Mouse (Mus musculus) kidney, embryonic 16.5 days (tissue): ENCODE measurements around the gene Fbxo45. TPM values are rescaled to one million over a fixed set of nuclear protein-coding genes. Genes with fewer than 3 reads are reported as not detected.
A peak's percentile ranks its signal among the peaks of the same experiment; 100 is the strongest.

Experiments used
- ATAC-seq: fragments of 200-750 bp; cut with Nextera tagmentation; 2 replicates; pipeline ENCODE4 v1.8.0; 2017; ENCODE audit warnings: moderate TSS enrichment; ENCODE audit not compliant: low FRiP score, low TSS enrichment
- H3K27ac ChIP-seq: fragments of 300-500 bp; sonication (generic); 2 replicates; pipeline ENCODE4 v1.5.1; 2014; ENCODE audit warnings: low read length
- H3K27me3 ChIP-seq: fragments of 300-500 bp; sonication (generic); 2 replicates; pipeline ENCODE4 v1.6.1; 2014; ENCODE audit warnings: low read length, control low read depth, mixed read lengths; ENCODE audit not compliant: insufficient read depth
- H3K36me3 ChIP-seq: fragments of 300-500 bp; sonication (generic); 2 replicates; pipeline ENCODE4 v1.6.1; 2014; ENCODE audit warnings: low read length, control low read depth, mixed read lengths; ENCODE audit not compliant: insufficient read depth
- H3K4me1 ChIP-seq: fragments of 300-500 bp; sonication (generic); 2 replicates; pipeline ENCODE4 v1.6.1; 2014; ENCODE audit warnings: low read length, control low read depth, mixed read lengths; ENCODE audit not compliant: insufficient read depth
- H3K4me2 ChIP-seq: fragments of 300-500 bp; sonication (generic); replicated peaks from 2 replicates; pipeline ENCODE4 v1.6.1; 2014; ENCODE audit warnings: low read depth, low read length
- H3K4me3 ChIP-seq: fragments of 300-500 bp; sonication (generic); 2 replicates; pipeline ENCODE4 v1.5.1; 2014; ENCODE audit warnings: mild to moderate bottlenecking, low read length
- H3K9ac ChIP-seq: fragments of 300-500 bp; sonication (generic); replicated peaks from 2 replicates; pipeline ENCODE4 v1.6.1; 2014; ENCODE audit warnings: low read length
- H3K9me3 ChIP-seq: fragments of 300-500 bp; sonication (generic); 2 replicates; pipeline ENCODE4 v1.6.1; 2016; ENCODE audit warnings: low read length, control low read depth
- WGBS: fragments of 180-500 bp; shearing (Covaris S2); extraction: QIAGEN DNeasy Blood & Tissue Kit; methylation state at CpG from one replicate; pipeline ENCODE4 v1.1.7; 2014; 5-methylcytosine and 5-hydroxymethylcytosine counted together
- polyA plus RNA-seq: library from polyadenylated mRNA; unstranded; fragments of >200 nt; fragmentation: Nextera tagmentation; extraction: Ambion mirVana; gene quantifications from 2 replicates; pipeline ENCODE4 v1.2.1, GENCODE M21; 2015

Fbxo45 gene
- 5.0 and 5.2 TPM in 2 replicates for polyA plus RNA-seq

GRCm38 (mm10) chr16:32246952-32247370 lies at the start of gene Fbxo45, which contains the start of gene Wdr53:
TSS of gene Fbxo45 (minus strand) at chr16:32247158.
TSS of gene Wdr53 (plus strand) at chr16:32247227.
- H3K9ac ChIP-seq, result peak within 1 kb of the TSS; percentile 95
- H3K27me3 ChIP-seq, result no peaks in the 10 kb centered on the region
- peaks cover 2% of the 10 kb centered on the region; the same call in 1 of the 2 replicates for H3K36me3 ChIP-seq
- H3K4me2 ChIP-seq, result peak within 1 kb of the TSS; percentile 70
- peak within 1 kb of the TSS; percentile 95 for H3K27ac ChIP-seq
- peak within 1 kb of the TSS; percentile 80 for H3K4me3 ChIP-seq
- peak; percentile 99 for ATAC-seq
- peaks cover 17% of the 10 kb centered on the region for H3K4me1 ChIP-seq
- no peaks in the 10 kb centered on the region for H3K9me3 ChIP-seq
- under 1% methylated on average over 41 of the region's 48 CpGs for WGBS

DNA sequence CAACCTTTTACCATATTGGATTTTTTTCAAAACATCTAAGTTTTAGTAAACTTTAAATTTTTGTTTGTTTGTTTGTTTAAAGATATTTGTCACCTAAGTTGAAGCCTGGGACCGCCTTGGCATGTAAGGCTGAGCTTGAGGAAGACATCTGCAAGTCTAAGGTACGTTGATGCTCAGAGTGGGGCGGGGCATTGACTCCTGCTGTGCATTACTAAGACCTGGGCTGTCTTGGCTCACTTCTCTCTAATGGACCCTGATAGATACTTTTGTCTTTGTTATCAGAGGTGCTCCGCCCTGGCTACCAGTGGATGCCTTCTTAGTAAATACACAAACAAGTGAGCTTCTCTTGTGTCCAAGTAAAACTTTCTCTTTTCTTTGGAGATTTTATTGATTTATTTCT lies 44.9 kb upstream of the Fbxo45 start:
- Histone ChIP-seq H3K27ac (no peak overlapping the region), H3K4me3 (no peak overlapping the region), H3K36me3 (peaks cover 49% of the 10 kb centered on the region), H3K9ac (no peak overlapping the region), H3K4me1 (no peaks in the 10 kb centered on the region), H3K9me3 (no peaks in the 10 kb centered on the region), H3K27me3 (no peaks in the 10 kb centered on the region), H3K4me2 (no peak overlapping the region)
- WGBS, result 100% methylated on average over 4 of the region's 4 CpGs
- ATAC-seq, result no peak

DNA sequence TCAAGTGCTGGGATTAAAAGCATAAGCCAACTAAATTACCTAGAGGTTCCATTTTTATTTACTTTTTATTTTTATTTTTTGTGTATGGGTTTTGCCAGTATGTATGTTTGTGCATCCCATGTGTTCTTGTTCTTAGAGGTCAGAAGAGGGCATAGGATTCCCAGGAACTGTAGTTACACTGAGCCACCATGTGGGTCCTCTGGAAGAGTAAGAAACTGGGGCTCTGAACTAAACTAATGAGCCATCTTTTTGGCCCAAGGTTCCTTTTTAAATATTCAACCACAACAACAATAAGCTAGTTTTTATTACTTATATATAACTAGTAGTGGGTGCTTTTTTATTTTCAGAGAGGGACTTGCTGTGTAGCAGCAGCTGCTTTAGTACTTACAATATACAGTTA lies 35.6 kb upstream of the Fbxo45 start:
- peaks cover 57% of the 10 kb centered on the region for H3K36me3 ChIP-seq
- peaks cover 6% of the 10 kb centered on the region; the same call in 1 of the 2 replicates for H3K9me3 ChIP-seq
- peaks cover 11% of the 10 kb centered on the region; the same call in 1 of the 2 replicates for H3K4me1 ChIP-seq
- no peak overlapping the region for H3K9ac ChIP-seq
- H3K4me3 ChIP-seq, result no peak overlapping the region
- no peak overlapping the region for H3K4me2 ChIP-seq
- no peak for ATAC-seq
- no peaks in the 10 kb centered on the region for H3K27me3 ChIP-seq
- no peak overlapping the region for H3K27ac ChIP-seq

GRCm38 (mm10) chr16:32280211-32280610 lies 33.3 kb upstream of the Fbxo45 start:
- 89% methylated on average over 8 of the region's 8 CpGs for WGBS
- peaks cover 37% of the 10 kb centered on the region for H3K36me3 ChIP-seq

GRCm38 (mm10) chr16:32278396-32278795 lies 31.4 kb upstream of the Fbxo45 start:
- peak overlapping the region; percentile 73 for H3K4me3 ChIP-seq
- peaks cover 20% of the 10 kb centered on the region for H3K36me3 ChIP-seq
- no peaks in the 10 kb centered on the region for H3K27me3 ChIP-seq
- peaks cover 17% of the 10 kb centered on the region; the same call in 1 of the 2 replicates for H3K4me1 ChIP-seq
- WGBS, result 47% methylated on average over 7 of the region's 7 CpGs
- peak overlapping the region; percentile 63 for H3K4me2 ChIP-seq
- no peak for ATAC-seq
- peak overlapping the region; percentile 97 for H3K27ac ChIP-seq
- H3K9ac ChIP-seq, result peak overlapping the region; percentile 93
- H3K9me3 ChIP-seq, result peaks cover 6% of the 10 kb centered on the region; the same call in 1 of the 2 replicates

More at GRCm38 (mm10) chr16:32280211-32280610, 33.3 kb upstream of the Fbxo45 start:
- ATAC-seq, result no peak
- peaks cover 6% of the 10 kb centered on the region; the same call in 1 of the 2 replicates for H3K9me3 ChIP-seq
- no peak overlapping the region for H3K4me2 ChIP-seq
- peaks cover 17% of the 10 kb centered on the region; the same call in 1 of the 2 replicates for H3K4me1 ChIP-seq
- H3K27me3 ChIP-seq, result no peaks in the 10 kb centered on the region
- no peak overlapping the region for H3K9ac ChIP-seq
- no peak overlapping the region for H3K27ac ChIP-seq
- no peak overlapping the region for H3K4me3 ChIP-seq

GRCm38 (mm10) chr16:32277308-32278256 lies 30.6 kb upstream of the Fbxo45 start, which contains the start of gene Rnf168:
TSS of gene Rnf168 (plus strand) at chr16:32277459.
- Histone ChIP-seq H3K27ac (peak within 1 kb of the TSS; percentile 97), H3K4me1 (peaks cover 17% of the 10 kb centered on the region; the same call in 1 of the 2 replicates), H3K9me3 (peaks cover 6% of the 10 kb centered on the region; the same call in 1 of the 2 replicates), H3K9ac (peak within 1 kb of the TSS; percentile 93), H3K4me2 (peak within 1 kb of the TSS; percentile 63), H3K36me3 (peaks cover 12% of the 10 kb centered on the region), H3K4me3 (peak within 1 kb of the TSS; percentile 73), H3K27me3 (no peaks in the 10 kb centered on the region)
- peak; percentile 96 for ATAC-seq
- under 1% methylated on average over 75 of the region's 75 CpGs for WGBS

DNA sequence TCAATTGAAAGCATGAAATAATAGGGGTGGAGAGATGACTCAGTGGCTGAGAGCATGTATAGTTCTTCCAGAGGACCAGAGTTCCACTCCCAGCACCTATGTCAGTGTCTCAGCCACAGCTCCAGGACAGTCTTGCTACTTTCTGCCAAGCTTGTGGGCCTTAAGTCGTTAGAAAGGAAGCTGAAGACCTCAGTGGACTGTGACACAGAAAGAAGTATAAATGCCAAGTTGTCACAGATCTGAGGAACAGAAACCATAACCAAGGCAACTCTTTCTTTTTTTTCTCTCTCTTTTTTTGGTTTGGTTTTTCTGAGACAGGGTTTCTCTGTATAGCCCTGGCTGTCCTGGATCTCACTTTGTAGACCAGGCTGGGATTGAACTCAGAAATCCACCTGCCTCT lies 28.9 kb upstream of the Fbxo45 start:
- ATAC-seq, result no peak
- Histone ChIP-seq H3K27me3 (no peaks in the 10 kb centered on the region), H3K27ac (no peak overlapping the region), H3K9ac (no peak overlapping the region), H3K4me3 (no peak overlapping the region), H3K36me3 (peaks cover 7% of the 10 kb centered on the region), H3K4me1 (peaks cover 17% of the 10 kb centered on the region; the same call in 1 of the 2 replicates), H3K4me2 (no peak overlapping the region), H3K9me3 (peaks cover 3% of the 10 kb centered on the region; the same call in 1 of the 2 replicates)
- 74% methylated on average over 1 of the region's 1 CpGs for WGBS

- Histone ChIP-seq H3K4me1 (peaks cover 17% of the 10 kb centered on the region; the same call in 1 of the 2 replicates), H3K27ac (no peak overlapping the region), H3K27me3 (no peaks in the 10 kb centered on the region), H3K4me2 (no peak overlapping the region), H3K36me3 (peaks cover 1% of the 10 kb centered on the region), H3K9ac (no peak overlapping the region), H3K9me3 (peaks cover under 1% of the 10 kb centered on the region; the same call in 1 of the 2 replicates), H3K4me3 (no peak overlapping the region)
- 86% methylated on average over 6 of the region's 6 CpGs for WGBS
- ATAC-seq, result no peak
Observed at GRCm38 (mm10) chr16:32275041-32275440, 28.1 kb upstream of the Fbxo45 start.

DNA sequence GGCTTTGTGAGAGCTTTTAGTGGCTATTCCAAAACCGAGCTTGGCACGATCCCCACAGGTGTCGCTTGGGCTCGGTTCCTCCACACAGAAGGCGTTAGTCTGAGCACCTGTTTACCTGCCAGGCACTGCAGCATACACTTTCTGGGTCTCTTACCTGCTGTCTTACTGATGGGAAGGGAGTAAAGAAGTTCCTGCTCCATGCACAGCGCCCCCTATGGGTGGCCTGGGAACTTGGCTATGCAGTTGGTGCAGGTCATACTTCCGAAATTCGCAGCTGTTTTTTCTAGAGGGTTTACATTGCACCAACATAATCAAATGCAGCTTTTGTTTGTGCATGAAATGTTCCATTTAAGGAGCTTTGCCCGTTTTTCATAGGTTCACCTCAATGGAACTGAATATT lies 26.4 kb upstream of the Fbxo45 start:
- Histone ChIP-seq H3K36me3 (no peaks in the 10 kb centered on the region), H3K4me1 (peaks cover 7% of the 10 kb centered on the region; the same call in 1 of the 2 replicates), H3K4me3 (no peak overlapping the region), H3K27ac (no peak overlapping the region), H3K27me3 (no peaks in the 10 kb centered on the region), H3K9me3 (no peaks in the 10 kb centered on the region), H3K4me2 (no peak overlapping the region), H3K9ac (no peak overlapping the region)
- ATAC-seq, result no peak
- WGBS, result 50% methylated on average over 9 of the region's 9 CpGs
